Comparison of ENCODE assay signal across 11 mouse cellular contexts in the genomic region with DNA sequence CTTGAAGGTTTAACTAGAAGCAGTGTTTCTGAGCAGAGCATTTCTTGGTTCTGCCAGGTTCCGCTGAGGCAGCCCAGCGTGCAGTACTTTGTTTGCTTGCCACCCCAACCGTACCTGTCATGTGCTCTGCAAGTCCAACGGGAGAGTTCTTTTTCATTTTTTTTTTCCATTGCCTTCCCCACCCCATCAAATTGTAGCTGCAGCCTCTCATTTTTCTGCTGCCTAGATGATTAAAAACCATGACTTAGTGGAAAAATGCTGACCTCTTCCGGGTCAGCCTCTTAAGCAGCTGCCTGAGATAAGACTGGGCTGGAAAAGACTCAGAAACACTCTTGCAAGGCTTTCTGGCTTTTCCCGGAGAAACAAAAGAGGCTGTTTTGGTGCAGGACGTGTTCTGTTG. TPM values are rescaled to one million over a fixed set of nuclear protein-coding genes. Genes with fewer than 3 reads are reported as not detected.
A peak's percentile ranks its signal among the peaks of the same experiment; 100 is the strongest.
DNase-seq lines count a peak whose midpoint lies in the region; ATAC-seq and TF ChIP-seq lines count a peak whose summit lies in the region.
"Had no signal": no experiment of that assay in that cellular context is flagged by ENCODE, and none has a peak within 500 bp of the region (broad histone marks: within the 10 kb centered on the region; RNA-seq: fewer than 3 reads in every experiment).

No protein-coding gene starts in this region.

- H3K27ac ChIP-seq in midbrain, embryonic 12.5 days (replicated peaks) = 0 out of 2 replicates have a peak overlapping the region, but pooled peaks have one; percentile 10
- H3K27ac ChIP-seq in midbrain, postnatal 0 days (ENCODE audit: low read depth, low read length) = no peak overlapping the region
- peak overlapping the region; percentile 30; the same call in 1 of the 2 replicates for H3K27ac ChIP-seq in intestine, embryonic 14.5 days (ENCODE audit: low read depth)
- H3K27ac ChIP-seq in neural tube, embryonic 14.5 days (ENCODE audit: low read depth, low read length) = peak overlapping the region; percentile 2; the same call in 1 of the 2 replicates
- H3K27ac ChIP-seq: hindbrain, embryonic 12.5 days; limb, embryonic 12.5 days had no signal

- H3K9me3 ChIP-seq in midbrain, embryonic 12.5 days = 0 out of 2 replicates have a peak, but pooled peaks cover 7% of the 10 kb centered on the region
- H3K9me3 ChIP-seq in midbrain, postnatal 0 days (ENCODE audit: low read length) = no peaks in the 10 kb centered on the region
- peaks cover 3% of the 10 kb centered on the region; the same call in 1 of the 2 replicates for H3K9me3 ChIP-seq in intestine, embryonic 14.5 days (ENCODE audit: control insufficient read depth, low read length)
- no peaks in the 10 kb centered on the region for H3K9me3 ChIP-seq in neural tube, embryonic 14.5 days (ENCODE audit: control insufficient read depth, low read length)

- 72% methylated on average over 7 of the region's 7 CpGs for WGBS in midbrain, embryonic 12.5 days
- 56% methylated on average over 7 of the region's 7 CpGs for WGBS in midbrain, postnatal 0 days
- 49% methylated on average over 7 of the region's 7 CpGs for WGBS in intestine, embryonic 14.5 days
- 74% methylated on average over 7 of the region's 7 CpGs for WGBS in neural tube, embryonic 14.5 days

- no peak overlapping the region for H3K9ac ChIP-seq in midbrain, embryonic 12.5 days (replicated peaks)
- H3K9ac ChIP-seq in midbrain, postnatal 0 days (replicated peaks; ENCODE audit: low read length, poor library complexity, severe bottlenecking) = no peak overlapping the region
- H3K9ac ChIP-seq in intestine, embryonic 14.5 days (ENCODE audit: low read length) = no peak overlapping the region
- no peak overlapping the region for H3K9ac ChIP-seq in neural tube, embryonic 14.5 days (replicated peaks; ENCODE audit: low read depth, low read length)
- H3K9ac ChIP-seq: hindbrain, embryonic 12.5 days; limb, embryonic 12.5 days had no signal

- peaks cover 46% of the 10 kb centered on the region for H3K36me3 ChIP-seq in midbrain, embryonic 12.5 days
- peaks cover 10% of the 10 kb centered on the region for H3K36me3 ChIP-seq in midbrain, postnatal 0 days (ENCODE audit: insufficient read depth, low read length)
- H3K36me3 ChIP-seq in intestine, embryonic 14.5 days (ENCODE audit: control insufficient read depth, insufficient read depth, low read length) = peaks cover 29% of the 10 kb centered on the region
- peaks cover 17% of the 10 kb centered on the region for H3K36me3 ChIP-seq in neural tube, embryonic 14.5 days (ENCODE audit: control insufficient read depth, insufficient read depth, low read length)

- peak; percentile 96 for DNase-seq in heart, adult 11 months
- no peak for DNase-seq in heart, postnatal 4 days
- no peak for DNase-seq in midbrain, postnatal 0 days (ENCODE audit: low spot score)
- DNase-seq in intestine, embryonic 14.5 days (ENCODE audit: low spot score) = no peak
- no peak for DNase-seq in cerebellum, adult 11 months
- no peak for DNase-seq in urinary bladder, postnatal 4 days (ENCODE audit: low spot score in 2 of 2)
- DNase-seq: cerebellum, adult 9-10 months had no signal

- no peak for ATAC-seq in midbrain, embryonic 12.5 days (ENCODE audit: low FRiP score, low read depth)
- ATAC-seq in midbrain, postnatal 0 days (ENCODE audit: low FRiP score) = no peak
- no peak for ATAC-seq in intestine, embryonic 14.5 days (replicated peaks; ENCODE audit: low FRiP score, low TSS enrichment, low read depth)
- ATAC-seq in neural tube, embryonic 14.5 days (ENCODE audit: low read depth) = no peak

- no peaks in the 10 kb centered on the region for H3K27me3 ChIP-seq in midbrain, embryonic 12.5 days
- H3K27me3 ChIP-seq in midbrain, postnatal 0 days (ENCODE audit: insufficient read depth, low read length) = no peaks in the 10 kb centered on the region
- no peaks in the 10 kb centered on the region for H3K27me3 ChIP-seq in intestine, embryonic 14.5 days (replicated peaks; ENCODE audit: control insufficient read depth, insufficient read depth, low read length)
- no peaks in the 10 kb centered on the region for H3K27me3 ChIP-seq in neural tube, embryonic 14.5 days (ENCODE audit: control insufficient read depth, insufficient read depth, low read length)
- H3K27me3 ChIP-seq: hindbrain, embryonic 12.5 days; limb, embryonic 12.5 days had no signal

- no peak overlapping the region for H3K4me2 ChIP-seq in midbrain, embryonic 12.5 days (replicated peaks)
- no peak overlapping the region for H3K4me2 ChIP-seq in midbrain, postnatal 0 days (ENCODE audit: low read depth, low read length, poor library complexity, severe bottlenecking)
- H3K4me2 ChIP-seq in intestine, embryonic 14.5 days (ENCODE audit: low read length) = no peak overlapping the region
- no peak overlapping the region for H3K4me2 ChIP-seq in neural tube, embryonic 14.5 days (ENCODE audit: low read depth, low read length)
- H3K4me2 ChIP-seq: hindbrain, embryonic 12.5 days; limb, embryonic 12.5 days had no signal

- H3K4me1 ChIP-seq in midbrain, embryonic 12.5 days = peaks cover 10% of the 10 kb centered on the region; the same call in 1 of the 2 replicates
- no peaks in the 10 kb centered on the region for H3K4me1 ChIP-seq in midbrain, postnatal 0 days (ENCODE audit: insufficient read depth, low read length)
- H3K4me1 ChIP-seq in intestine, embryonic 14.5 days (replicated peaks; ENCODE audit: control insufficient read depth, insufficient read depth, low read length) = peaks cover 49% of the 10 kb centered on the region
- H3K4me1 ChIP-seq in neural tube, embryonic 14.5 days (ENCODE audit: control insufficient read depth, insufficient read depth, low read length) = 0 out of 2 replicates have a peak, but pooled peaks cover 4% of the 10 kb centered on the region

- no peak for TF ChIP-seq CTCF in midbrain, postnatal 0 days (IDR thresholded peaks at IDR 0.05)

- no peak overlapping the region for H3K4me3 ChIP-seq in midbrain, embryonic 12.5 days
- no peak overlapping the region for H3K4me3 ChIP-seq in midbrain, postnatal 0 days (ENCODE audit: low read depth, low read length)
- no peak overlapping the region for H3K4me3 ChIP-seq in intestine, embryonic 14.5 days (ENCODE audit: low read depth, low read length)
- no peak overlapping the region for H3K4me3 ChIP-seq in neural tube, embryonic 14.5 days (ENCODE audit: low read depth, low read length)
- H3K4me3 ChIP-seq: hindbrain, embryonic 12.5 days; limb, embryonic 12.5 days had no signal

RNA-seq across cellular contexts. Expression of gene Lbh, which starts 17.8 kb away (rescaled TPM):
- total RNA-seq in heart, postnatal 4 days (2021) = 100 to 1,000 TPM; 730 to 743 TPM
- polyA plus RNA-seq in midbrain, embryonic 12.5 days (2016; fragmentation: Nextera tagmentation; extraction: Ambion mirVana) = 3.4 TPM in 2 replicates
- total RNA-seq in midbrain, postnatal 0 days (2014; rRNA removed) = 77.1 and 86.9 TPM in 2 replicates
- 3.3 and 3.5 TPM in 2 replicates for polyA plus RNA-seq in midbrain, postnatal 0 days (2015; fragmentation: Nextera tagmentation; extraction: Ambion mirVana)
- polyA plus RNA-seq in intestine, embryonic 14.5 days (2014; fragmentation: Nextera tagmentation; extraction: Ambion mirVana) = 6.4 and 6.5 TPM in 2 replicates
- polyA plus RNA-seq in neural tube, embryonic 14.5 days (2014; fragmentation: Nextera tagmentation; extraction: Ambion mirVana) = 5.7 and 7.0 TPM in 2 replicates
